Mouse (Mus musculus): Measurements from ENCODE around the gene Gm13271.

DNA sequence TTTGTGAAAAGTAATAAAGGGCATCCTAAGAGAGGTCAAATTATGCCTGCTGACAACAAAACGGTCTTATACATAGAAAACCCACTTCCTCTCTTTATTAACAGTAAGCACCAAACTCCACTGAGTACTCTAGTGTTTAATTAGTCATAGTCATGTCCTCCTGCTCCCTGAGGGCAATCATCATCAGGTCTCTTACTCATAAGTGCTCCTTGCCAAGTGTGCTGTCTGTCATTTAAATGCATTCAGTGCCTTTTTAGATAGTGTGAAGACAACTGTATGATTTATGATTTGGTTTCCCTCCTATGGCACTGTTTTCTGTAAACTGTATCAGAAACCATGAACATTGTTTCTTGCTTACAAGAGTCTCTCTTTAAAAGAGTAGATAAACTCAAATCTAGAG is 40.4 kb upstream of the Gm13271 start:
- TF ChIP-seq CTCF (conservative IDR thresholded peaks at IDR 0.05; ENCODE audit: low read length) (no peak), NANOG (IDR thresholded peaks at IDR 0.05; ENCODE audit: borderline replicate concordance, low read length) (no peak), POU5F1 (IDR thresholded peaks at IDR 0.05; ENCODE audit: borderline replicate concordance, low read length) (no peak)

All from E14TG2a.4 (cell line).